Mouse (Mus musculus): ENCODE measurements around the gene Ets1.

GRCm38 (mm10) chr9:32739988-32740387 lies 104.0 kb downstream of the Ets1 start:
- TF ChIP-seq CTCF (IDR thresholded peaks at IDR 0.05; ENCODE audit: low read depth, low read length) (no peak), POLR2A (IDR thresholded peaks at IDR 0.05; ENCODE audit: insufficient read depth, low read length) (no peak), EP300 (IDR thresholded peaks at IDR 0.05; ENCODE audit: insufficient read depth, low read depth, low read length) (no peak)

Measured in ES-Bruce4 (cell line).